Mouse (Mus musculus): ENCODE data around the gene Cnnm3.

The Cnnm3 gene

DNA sequence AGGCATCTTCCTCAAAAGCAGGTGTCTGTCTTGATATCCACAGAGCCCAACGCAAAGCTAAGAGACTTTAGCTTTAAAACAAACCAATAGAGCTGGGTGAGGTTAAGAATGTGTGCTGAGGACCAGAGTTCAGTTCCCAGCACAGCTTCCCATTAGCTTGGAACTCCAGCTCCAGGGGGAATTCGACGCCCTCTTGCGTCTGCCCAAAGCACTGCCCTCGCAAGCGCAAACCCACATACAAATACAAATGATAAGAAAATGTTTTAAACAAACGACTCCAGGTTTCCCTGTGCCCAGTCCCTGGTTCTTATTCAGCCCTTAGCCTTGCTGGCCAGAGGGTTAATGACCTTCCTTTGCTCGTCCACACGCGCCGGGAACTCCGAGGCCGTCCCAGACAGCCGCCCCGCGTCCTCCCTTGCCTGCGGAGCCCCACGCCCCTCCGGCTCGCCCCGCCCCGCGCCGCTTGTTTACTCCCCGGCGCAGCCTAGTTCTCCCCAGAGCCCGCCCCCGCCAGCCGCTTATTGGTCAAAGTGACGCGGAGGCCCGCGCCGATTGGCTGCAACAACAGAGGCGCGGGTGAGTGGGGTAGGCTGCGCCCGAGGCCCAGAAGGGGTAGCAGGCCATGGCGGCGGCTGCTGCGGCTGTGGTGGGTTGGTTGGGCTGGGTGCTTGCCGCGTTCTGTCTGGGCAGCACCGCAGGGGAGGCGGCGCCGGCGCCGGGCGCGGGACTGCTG is at the start of gene Cnnm3:
Gene Cnnm3 (plus strand): TSS at position 579 of the 733 bp plus-strand sequence.
- peak; percentile 99 to 100 for DNase-seq

GRCm38 (mm10) chr1:36465641-36466160 is 46.0 kb upstream of the Cnnm3 start:
- no peak for DNase-seq

DNA sequence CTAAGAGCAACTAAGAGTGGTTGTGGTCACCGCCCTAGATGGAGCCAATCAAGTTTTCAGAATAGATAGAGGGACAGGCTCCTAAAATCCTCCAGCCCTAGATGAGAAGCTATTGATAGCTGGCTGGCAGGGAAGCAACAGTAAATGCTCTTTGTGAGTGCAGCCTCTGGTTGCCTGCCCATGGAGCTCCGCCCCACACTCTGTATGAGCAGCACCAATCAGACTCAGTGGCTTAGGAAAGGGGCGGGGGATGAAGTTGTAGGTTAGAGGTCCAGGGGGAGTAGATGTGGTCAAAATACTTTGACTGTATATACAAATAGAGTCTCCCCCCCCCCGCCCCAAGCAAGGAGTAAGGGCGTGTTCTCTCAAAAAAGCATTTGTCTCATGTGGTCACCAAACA is 44.2 kb upstream of the Cnnm3 start:
- no peak for DNase-seq

GRCm38 (mm10) chr1:36469811-36470444 is 41.7 kb upstream of the Cnnm3 start:
- no peak for DNase-seq

DNA sequence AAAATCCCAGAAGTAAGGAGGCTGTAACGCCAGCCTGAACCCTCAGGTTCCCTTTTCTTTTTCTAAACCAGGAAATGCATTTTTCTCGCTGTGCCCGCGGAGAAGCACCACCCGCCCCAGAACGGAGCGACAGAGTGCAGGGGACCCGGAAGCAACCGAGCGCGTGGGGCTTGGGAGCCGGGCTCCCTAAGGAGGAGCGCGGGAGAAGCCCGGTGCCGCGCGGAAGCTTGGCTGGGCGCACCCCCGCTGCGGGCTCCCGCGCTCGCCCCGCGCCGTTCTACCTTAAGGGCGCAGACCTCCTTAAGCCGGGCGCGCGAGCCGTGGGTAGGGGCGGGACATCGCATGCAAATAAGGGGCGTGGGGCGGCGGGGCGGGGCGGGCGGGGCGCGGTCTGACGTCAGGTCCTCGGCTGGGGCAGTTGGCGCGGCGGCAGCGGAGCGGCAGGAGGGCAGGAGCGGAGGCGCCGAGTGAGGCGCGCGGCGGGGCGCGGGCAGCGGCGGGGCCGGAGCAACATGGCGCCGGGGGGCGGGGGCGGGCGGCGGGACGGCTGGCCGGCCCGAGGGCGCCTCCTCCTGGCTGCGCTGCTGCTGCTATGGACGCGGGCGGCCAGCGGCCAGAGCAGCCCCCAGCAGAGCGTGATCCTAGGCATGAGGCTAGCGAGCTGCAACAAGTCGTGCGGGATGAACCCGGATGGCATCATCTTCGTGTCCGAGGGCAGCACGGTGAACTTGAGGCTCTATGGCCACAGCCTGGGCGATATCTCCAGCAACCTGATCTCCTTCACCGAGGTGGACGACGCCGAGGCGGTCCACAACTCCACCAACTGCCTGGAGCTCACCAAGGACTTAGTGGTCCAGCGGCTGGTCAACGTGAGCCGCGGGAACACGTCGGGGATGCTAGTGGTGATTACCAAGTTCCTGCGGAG is 40.2 kb upstream of the Cnnm3 start, which contains the start of gene Cnnm4:
Gene Cnnm4 (plus strand): TSS at position 440 of the 925 bp plus-strand sequence.
- DNase-seq: peak; percentile 80 to 86

DNA sequence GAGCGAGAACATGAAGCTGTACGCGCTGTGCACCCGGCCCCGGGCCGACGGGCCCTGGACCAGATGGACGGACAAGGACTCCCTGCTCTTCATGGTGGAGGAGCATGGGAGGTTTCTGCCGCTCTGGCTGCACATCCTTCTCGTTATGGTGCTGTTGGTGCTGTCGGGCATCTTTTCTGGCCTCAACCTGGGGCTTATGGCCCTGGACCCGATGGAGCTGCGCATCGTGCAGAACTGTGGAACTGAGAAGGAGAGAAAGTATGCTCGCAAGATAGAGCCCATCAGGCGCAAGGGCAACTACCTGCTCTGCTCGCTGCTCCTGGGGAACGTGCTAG is 39.6 kb upstream of the Cnnm3 start:
- DNase-seq: peak in 1 of 2 experiments; percentile 49

DNA sequence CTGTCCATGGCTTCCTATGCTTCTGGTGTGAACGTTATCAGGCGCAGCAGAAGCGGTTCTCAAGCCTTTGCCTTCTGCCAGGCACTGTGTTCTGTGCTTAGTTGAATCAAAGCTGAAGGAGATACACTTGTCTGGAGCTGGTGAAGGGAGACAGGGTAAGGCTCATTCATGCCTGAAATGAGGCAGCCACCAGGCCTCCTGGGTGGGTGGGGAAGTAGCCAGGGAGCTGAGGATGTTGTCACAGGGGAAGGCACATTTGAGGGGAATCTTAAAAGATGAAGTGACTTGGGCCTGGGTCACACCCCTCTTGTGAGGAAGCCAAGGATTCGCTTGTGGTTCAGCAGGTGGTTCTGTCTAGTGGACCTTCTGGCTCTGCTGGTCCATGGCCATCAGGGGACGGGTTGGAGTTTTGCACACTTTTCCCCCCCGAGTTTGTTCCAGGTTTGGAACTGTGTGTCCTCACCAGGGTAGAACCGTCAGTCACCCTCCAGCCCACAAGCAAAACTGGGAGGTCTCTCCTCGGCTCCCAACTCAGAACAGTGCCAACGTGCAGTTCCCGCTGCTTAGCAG is 38.4 kb upstream of the Cnnm3 start:
- peak; percentile 42 to 56 for DNase-seq

DNA sequence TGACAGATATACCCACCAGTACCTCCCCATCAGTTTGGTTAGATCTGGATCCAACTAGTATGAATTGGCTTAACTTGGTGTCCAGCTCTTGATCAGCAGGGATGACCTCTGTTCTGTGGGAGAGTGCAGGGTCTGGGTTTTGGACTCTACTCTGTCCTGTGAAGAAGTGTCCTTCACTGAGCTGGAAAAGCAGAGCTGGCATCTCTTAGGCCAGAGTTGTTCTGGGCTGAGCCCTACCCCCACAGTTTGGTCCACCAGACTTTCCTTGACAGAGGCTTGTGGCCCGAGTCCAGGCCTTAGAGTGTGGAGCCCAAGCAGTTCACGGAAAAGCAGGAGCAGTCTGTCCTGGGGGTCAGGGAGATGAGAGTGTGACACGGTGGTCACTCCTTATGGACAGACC is 37.0 kb upstream of the Cnnm3 start:
- DNase-seq: no peak

GRCm38 (mm10) chr1:36475480-36476110 is 36.1 kb upstream of the Cnnm3 start:
- no peak for DNase-seq

DNA sequence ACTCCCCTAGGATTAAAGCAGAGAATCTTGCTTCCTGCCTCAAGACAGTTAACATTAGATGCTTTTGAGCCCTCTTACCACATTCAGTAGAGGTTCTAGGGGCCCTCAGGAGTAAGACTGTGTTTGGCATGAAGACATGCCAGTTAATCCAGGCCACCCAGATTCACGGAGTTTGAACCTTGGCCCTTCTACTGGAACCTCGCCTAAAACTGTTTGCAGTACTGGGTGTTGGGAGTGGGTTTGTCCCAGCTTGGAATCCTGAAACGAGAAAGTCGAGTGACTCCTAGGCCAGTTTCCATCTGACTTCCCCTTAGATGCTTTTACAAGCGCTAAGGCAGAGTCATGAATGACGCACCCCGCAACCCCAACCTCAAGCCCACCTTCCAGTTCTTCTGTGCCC is 35.2 kb upstream of the Cnnm3 start:
- no peak for DNase-seq

DNA sequence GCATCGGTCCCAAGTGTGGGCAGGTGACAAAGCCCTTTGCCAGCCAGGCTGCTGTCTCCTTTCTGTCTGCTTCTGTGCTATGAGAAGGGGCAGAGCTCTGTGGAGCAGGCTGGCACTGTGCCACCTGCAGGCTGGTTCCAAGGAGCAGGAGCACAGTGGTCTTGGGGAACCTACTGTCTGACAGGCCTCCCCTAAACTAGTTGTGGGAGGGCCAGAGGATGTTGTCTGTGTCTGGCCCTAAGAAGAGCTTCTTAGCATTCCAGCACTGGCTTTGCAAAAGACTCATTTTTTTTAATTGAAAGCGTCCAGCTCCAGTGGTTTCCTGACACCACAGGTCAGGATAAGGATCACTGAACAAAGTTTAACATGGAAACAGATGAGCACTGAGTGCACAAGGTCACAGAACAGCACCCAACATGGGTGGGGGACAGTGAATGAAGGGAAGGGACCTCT is 33.3 kb upstream of the Cnnm3 start:
- no peak for DNase-seq

DNA sequence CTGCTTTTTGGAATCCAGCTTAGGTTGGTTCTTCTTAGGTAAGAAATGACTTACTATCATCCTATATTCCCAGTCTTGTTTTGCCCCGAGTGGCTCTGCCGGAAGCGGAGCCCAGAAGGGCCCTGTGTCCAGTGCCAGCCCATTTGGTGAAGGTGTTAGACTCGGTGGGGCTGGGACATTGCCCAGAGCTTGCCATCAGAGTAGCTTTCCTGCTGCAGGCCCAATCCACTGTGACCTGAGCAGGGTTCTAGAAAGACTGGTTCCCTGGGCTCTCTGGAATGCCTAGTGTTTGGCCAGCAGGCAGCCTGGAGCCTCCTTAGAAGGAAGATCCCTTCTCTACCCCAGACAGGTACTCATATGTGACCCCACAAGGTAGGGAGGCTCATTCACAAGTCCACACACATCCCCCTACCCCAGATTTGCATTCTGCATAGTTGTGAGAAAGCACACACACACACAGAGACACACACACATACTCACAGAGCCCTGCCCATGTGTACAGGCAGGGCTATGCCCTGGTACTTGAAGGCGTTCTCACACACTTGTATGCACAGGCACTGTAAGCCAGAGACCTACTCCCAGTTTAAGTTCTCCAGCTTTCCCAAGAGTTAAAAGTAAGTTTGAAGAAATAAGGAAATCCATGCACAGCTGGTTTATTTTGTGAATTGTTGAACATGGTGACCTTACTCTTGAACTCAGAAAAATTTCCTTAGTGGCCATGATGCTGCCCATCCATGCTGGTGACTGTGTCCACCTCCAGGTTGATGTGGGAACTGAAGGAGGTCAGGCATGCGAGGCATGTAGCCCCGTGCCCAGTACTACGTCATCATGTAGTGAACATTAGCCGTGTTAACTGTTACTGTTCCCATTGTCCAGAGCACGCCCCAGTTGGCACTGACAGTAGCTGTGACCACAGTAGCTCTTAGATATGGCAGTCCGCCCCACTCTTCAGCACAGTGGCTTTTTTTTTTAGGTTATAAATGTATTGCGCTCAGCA is 31.5 kb upstream of the Cnnm3 start:
- no peak for DNase-seq

DNA sequence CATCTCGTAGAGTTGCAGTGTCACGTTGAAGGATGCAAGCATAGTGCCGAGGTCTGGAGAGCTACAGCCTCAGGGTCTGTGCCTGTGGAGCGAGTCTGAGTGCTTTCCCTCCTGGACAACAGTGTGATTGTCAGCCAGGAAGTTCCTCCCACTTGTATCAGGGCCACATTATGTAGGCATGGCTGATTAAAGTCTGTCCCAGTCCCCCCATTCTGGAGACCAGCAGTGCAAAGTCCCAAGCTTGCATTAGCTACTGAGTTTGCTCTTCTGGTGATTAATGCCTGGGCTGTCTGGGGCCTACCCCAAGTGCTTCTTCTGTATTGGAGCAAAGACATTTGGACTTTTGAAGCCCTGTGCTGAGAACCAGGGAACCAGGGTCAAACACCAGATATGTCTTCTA is 27.8 kb upstream of the Cnnm3 start:
- DNase-seq: no peak

GRCm38 (mm10) chr1:36485080-36485479 is 26.6 kb upstream of the Cnnm3 start:
- no peak for DNase-seq

GRCm38 (mm10) chr1:36487111-36487510 is 24.6 kb upstream of the Cnnm3 start:
- no peak for DNase-seq

- DNase-seq: no peak
Observed at GRCm38 (mm10) chr1:36489661-36490060, 22.0 kb upstream of the Cnnm3 start.

GRCm38 (mm10) chr1:36492416-36493139 is 19.1 kb upstream of the Cnnm3 start:
- no peak for DNase-seq

DNA sequence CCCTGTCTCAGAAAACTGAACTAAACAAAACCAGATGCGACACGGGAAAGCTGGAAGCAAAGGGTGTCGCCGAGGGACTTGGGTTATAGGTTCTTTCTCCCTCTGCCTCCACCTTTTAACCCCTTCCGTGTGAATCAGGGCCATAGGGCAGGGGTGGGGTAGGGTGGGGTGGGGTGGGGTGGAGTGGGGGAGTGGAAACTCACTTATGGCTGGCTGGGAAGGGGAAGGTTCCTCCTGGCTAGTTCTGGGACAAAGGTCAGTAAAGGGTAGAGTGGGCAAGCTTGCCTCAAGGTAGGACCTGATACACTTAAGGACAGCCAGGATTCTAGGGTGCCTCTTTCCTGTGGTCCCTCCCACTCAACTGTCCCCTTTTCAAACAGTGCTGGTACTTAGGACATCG is 18.4 kb upstream of the Cnnm3 start:
- DNase-seq: no peak

GRCm38 (mm10) chr1:36496719-36497118 is 14.9 kb upstream of the Cnnm3 start:
- no peak for DNase-seq

DNA sequence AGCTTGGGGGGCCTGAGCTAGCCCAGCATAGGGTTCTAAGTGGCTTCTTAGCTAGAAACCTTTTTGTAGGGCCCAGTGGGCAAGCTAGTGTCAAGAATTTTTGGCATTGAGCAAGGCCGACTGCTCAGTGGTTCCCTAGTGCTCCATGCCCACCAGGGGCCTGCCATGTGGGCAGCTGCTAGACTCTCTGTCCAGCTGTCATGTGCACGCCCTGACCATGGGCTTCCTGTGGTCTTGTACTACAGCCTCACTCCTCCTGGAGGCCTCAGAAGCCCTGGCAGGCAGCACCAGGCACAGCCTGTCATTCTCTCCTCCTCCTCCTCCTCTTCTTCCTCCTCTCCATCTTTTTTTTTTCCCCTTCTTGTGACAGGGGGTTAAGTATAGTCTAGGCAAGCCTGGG is 14.4 kb upstream of the Cnnm3 start:
- DNase-seq: no peak

Measured in B cell, adult 2 months (primary cell).